Mouse (Mus musculus) right cerebral cortex, adult 18-20 months (tissue): Measurements from ENCODE around the gene Ogfod2.

Source experiments
- DNase-seq: peaks from one replicate; pipeline ENCODE4 v3.0.0; 2022; ENCODE audit warnings: mixed read lengths

Gene Ogfod2

DNA sequence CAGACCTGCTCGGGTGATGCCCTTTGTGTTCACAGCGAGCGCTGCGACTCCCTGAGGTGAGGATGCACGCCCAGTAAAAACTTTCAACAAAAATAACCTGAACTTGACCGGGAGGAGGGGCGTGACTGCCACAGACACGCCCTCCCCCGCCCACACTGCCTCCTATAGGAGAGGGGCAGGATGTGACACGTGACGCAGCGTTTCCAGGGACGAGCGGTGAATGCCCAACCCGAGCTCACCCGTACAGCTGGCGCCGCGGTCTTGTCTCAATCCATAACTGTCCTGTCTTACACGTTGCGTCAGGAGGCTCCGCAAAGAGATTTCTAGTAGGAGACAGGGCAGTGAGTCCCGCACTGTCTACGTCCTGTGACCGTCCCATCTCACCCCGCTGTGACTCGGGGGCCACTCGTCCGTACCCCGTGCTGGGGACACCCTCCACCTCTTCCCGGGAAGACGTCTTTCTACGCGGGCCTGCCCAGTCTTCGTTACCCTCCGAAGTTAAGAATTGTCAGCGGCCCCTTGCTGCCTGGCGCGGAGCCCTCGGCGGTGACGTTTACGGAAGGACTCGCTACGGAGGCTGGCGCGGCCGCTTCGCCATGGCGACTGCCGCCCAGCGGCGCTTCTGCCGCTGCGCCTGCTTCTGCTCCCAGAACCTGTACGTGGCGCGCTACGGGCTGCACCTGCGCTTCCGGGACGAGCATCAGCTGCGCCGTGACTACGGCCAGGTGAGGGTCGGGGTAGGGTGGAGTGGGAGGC is at the start of gene Ogfod2:
Ogfod2 (plus strand) TSS at position 556 of the 756 bp plus-strand sequence.
- peak; percentile 94 for DNase-seq

DNA sequence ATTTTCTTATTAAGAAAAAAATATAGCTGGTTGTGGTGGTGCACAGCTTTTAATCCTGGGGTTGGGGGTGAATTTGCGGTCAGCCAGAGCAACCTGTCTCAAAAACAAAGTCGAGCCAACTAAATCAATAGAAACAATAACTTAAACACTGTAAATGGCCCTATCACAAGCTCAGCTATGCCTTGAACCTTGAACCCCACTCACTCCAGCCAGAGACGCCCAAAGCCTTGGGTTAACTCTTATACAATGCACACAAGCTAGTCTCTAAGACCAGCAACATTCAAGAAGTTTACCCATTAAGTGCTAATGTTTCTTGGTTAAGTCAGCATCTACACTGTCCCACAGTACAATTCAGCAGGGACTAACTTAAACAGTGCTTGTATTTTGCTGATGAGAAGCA is 42.4 kb upstream of the Ogfod2 start:
- DNase-seq, result no peak

DNA sequence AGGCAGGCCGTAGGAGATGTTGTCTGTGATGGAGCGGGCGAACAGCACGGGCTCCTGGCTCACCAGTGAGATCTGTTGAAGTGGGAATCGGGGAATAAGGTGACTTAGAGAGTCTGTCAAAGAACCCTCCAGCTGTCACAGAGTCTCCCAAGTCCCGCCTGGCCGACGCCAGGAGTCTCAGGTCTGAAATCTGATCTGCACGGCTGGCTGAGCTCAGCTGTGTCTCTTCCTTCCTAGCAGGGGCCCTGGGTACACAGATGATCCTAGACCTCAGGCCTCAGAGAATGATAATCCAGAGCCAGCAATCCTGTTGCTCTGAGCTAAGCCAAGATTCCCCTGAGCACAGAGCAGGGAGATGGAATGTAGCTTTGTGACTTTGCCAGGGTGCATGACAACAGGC is 38.4 kb upstream of the Ogfod2 start:
- no peak for DNase-seq

DNA sequence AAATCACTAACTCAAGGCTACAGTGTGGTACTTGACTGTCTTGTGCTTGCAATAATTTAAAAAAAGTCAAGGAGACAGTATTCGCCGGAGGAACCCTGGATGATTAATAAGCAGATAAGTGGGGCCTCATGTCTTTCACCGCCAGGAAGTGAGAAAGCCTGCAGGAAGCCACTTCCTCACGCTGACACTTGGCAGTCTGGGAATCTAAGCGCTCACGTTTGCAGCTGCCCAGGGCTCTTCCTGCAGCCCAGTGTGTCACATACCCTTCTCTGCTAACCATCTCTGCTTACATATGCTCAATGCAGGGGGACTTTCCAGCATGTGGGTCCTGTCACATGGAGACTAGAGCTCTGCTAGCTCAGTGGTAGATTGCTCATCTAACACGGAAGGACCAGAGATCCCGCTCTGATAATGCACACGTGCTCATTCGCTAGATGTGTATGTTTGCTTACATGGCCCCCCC is 37.2 kb upstream of the Ogfod2 start:
- no peak for DNase-seq

DNA sequence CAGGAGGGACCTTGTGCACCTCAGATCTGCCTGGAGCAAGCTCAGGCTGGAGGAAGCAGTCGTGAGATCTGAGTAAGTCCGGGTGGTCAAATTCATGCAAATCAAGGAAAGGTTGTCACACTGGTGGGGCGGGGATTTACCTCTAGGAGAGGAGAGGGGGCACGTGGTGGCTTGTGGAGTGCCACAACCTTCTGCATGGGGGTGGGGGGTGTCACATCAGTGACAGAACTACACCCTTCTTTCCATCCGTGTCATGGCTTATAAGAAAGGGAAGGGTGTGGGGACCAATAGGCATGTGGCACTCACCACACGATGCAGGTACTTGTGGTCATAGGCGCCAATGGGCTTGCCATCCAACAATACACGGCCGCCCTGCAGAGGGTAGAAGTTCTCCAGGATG is 36.4 kb upstream of the Ogfod2 start:
- no peak for DNase-seq

DNA sequence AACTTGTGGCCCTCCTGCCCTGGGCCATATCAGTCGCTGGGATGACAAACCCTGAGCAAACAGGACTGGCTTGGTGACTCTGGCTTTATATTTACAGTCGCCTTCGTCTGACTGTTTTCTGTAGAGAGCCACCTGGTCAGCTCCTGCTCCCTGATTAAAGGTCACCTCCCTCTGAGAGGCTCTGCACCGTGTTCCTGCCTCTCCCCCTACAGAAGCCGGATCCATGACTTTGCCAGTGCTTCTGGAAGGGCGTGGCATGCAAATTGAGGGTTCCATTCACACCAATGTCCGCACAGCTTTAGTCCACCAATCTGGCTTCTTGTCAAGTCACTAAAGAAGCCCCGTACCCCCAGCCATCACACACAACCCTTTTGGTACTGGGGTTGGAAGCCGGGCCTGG is 35.5 kb upstream of the Ogfod2 start:
- DNase-seq, result no peak

DNA sequence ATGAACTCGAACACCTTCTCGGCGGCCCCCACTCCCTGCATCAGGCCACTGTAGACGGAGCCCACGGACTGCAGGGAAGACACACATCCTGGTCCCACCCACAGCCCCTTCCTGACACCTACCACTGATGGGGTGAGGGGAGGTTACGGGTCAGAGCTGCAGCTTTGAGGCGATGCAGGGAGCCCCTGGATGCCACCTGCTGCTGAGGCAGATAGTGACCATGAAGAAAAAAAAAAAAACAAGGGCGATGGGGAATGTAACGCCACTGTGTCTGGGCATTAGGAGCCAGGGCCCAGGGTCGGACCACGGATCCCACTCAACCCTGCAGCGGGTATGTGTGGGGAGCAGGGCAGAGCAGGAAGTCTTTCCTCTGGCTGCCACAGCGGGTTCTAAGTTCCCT is 34.9 kb upstream of the Ogfod2 start:
- no peak for DNase-seq

DNA sequence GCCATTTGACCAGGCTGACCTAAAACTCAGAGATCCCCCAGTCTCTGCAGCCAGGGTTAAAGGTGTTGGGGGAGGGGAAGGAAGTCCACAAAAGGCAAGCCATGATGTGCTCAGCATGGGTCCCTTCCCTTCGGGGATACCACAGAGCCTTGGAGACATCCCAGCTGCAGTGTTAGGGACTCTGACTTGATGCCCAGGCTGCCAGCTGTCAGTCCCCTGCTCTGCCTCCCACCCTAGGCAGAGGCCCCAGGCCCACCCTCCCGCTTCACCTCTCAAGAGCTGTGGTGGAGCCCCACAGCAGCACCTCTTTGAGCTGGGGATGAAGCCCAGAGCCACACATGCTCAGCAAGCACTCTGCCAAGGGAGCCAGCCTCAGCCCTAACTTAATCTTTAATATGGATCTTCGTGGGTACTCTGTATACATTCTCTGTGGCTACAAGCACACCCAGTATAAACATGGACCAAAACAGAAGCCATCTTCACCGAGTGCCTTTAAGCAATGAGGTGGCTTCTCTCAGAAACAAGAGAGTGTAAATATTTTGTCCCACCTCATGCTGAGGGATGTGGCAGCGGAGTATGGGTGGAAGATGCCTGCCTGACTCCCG is 34.1 kb upstream of the Ogfod2 start:
- DNase-seq, result no peak

DNA sequence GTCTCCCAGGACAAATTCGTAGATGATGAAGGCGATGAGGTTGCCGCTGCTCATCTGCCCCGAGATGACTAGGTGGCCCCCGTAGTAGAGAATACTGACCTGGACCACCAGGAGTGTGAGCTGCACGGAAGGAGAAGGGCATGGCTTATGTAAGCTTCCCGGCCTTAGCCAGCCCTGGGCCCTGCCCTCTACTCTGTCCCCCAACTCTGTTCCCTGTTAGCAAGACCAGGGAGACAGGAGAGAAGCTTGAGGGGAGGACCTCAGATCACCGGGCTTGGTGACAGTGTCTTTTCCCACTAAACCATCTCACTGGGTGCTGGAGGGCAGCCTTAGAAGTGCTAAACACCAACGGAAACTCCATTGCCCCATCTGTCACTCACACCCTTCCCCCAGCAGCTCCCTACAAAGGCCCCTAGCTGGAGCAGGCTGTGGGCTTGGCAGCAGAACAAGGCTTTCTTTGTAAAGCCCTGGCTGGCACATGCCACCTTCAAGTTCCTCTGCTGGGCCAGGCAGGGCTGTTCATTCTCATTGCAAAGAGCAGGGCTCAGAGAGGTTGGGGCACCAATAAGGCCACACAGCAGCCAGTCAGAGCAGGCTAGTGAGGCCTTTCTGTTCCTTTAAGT is 33.2 kb upstream of the Ogfod2 start:
- peak; percentile 83 for DNase-seq

DNA sequence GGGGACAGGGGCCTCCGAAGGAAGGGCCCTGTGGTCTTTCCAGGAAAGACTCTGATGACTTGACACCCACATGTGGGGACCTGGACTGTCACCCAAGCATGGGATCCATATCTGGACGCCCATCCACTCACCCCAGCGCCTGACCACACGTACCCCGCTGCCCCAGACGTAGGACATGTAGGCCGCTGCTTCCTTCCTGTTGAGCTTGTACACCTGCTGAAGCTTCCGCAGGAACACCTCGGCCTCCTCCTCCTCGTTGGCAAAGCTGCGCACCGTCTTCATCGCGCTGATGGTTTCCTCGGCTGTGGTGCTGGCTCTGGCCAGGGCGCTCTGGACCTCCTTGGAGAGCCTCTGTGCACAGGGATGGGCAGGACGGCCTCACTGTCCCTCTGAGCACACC is 32.2 kb upstream of the Ogfod2 start:
- no peak for DNase-seq

DNA sequence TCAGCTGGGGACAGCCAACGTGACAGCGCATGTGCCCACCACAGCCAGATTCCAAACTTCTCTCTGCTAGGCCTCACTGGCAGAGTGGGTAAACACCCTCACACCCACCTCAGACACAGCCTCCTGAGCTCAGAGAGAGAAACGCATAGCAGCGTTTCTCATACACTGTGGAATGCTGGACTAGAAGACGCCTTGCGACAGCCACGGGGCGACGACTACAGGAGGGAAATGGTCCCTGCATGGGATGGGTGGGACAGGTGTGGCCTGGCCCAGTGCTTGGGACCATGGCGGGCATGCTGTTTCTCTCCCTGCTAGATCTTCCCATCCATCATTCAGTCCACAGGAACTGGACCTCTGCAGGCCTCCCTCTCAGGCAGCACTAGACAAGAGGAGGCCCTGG is 29.6 kb upstream of the Ogfod2 start:
- no peak for DNase-seq

DNA sequence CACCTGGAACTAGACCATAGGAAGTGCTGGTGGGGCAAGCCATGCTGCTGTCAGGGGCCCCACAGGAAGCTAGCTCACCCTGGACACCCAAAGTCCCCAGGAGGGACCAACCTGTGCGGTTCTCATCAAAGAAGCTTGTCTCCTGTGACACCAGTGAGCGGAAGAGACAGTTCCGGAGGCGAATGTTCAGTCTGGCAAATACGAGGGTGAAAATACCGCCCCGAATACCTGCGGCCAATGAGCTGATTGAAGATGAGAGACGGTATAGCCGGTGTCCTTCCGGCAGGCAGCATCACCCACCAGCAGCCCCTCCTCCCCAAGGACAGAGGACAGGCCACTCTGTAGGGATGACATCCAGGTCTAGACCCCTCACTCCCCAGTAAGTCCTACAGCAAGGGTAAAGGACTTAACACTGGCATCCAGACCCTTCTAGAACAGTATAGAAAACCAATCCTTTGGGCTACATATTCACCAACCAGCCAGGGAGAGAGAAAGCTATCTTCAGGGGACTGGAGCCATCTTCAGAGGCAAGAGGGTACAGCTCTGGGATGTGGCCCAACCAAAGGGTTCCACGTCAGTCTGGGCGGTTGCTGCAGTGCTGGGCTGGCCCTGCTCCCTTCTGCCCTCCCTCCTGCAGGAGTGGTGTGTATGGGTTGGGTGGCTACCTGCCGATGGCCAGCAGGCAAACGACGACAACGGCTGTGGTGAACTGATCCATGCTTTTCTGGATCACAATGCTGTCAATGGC is 29.0 kb upstream of the Ogfod2 start:
- DNase-seq, result no peak

DNA sequence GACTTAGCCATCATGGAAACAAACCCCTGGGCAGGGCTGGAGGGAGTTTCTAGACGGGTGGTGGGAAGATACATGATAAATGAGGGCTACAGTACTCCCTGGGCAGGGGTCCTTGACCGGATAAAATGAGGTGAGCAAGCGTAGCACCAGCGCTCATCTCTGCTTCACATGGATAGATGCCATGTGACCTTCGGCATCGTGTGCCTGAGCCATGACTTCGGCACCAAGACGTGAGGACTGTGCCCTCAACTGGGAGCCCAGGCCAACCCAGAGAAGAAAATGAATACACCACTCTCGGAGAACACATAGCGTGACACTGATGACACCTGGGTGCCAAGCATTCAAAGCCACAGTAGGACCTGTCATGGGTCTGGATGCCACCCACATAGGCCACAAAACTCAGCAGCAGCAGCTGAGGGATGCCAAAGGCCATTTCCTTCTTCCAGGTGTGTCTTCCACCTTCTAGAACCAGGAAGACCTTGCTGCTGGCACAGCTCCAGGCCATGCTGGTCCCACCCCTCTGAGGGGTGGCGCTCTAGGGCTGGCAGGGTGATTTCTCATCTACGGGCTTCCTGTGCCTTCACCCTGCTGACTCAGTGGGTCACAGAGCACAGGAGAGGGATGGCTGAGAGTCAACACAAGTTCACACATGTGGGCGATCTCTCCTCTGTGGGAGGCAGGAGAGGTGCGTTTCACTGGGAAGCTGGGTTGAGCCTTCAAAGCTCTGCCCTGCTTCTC is 28.1 kb upstream of the Ogfod2 start:
- no peak for DNase-seq

DNA sequence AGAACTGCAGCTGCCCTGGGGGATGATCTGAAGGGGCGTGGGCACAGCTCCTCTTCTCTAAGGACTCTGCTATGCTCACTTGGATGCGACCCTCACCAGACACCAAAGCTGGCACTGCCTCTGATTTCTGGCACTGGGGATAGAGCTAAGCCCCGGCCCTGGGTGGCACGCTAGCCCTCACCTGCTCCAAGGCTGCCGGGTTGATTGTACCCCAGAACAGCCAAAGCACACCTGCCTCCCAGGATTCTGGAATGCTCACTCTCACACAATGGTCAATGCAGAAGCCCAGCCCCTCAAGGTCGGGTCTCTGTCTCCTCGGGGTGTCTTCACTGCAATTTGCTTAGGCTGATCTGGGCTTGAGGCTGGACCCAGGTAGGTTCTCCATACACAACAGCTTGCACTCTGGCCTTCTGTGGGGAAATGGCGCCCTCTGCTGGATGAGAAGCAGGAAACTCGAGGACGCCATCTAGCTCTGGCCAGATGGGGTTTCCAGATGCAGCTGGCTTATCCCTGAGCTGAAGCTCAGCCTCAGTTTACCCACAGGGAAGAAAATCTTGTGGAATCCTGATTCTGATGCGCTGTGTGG is 27.4 kb upstream of the Ogfod2 start:
- peak; percentile 84 for DNase-seq

DNA sequence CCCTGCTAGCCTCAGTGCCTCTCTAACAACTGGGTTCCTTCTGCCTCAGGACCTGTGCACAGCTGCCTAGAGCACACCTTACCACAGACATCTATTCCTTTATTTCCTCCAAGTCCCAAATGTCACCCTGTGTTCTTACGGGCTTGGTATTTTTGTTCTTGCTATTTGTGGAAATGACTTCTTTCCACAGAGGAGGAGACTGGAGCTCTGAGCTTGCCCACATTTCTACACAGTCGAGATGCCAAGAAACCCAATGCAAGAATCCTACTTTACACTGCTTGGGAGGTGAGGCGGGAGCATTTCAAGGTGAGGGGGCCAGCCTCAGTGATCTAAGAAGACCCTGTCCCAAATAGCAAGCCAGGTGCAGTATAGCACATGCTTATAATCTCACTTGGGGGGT is 26.6 kb upstream of the Ogfod2 start:
- peak; percentile 60 for DNase-seq

DNA sequence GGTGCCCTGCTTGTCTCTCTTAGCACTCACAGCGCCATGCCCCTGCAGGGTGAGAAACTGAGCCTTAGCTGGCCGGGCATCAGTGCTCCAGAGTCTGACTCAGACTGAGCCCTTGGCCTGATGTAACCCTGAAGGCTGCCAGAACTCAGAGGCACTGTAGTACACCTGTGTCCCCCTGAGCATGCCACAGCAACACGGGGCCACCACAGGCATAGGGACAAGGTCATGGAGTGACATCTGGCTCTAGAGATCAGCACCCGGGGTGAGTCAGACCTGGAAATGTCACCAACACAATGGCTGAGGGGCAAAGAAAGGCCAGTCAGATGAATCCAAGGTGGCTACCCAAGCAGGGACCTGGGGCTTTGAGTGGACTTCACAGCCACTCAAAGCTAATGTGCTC is 25.2 kb upstream of the Ogfod2 start:
- no peak for DNase-seq

DNA sequence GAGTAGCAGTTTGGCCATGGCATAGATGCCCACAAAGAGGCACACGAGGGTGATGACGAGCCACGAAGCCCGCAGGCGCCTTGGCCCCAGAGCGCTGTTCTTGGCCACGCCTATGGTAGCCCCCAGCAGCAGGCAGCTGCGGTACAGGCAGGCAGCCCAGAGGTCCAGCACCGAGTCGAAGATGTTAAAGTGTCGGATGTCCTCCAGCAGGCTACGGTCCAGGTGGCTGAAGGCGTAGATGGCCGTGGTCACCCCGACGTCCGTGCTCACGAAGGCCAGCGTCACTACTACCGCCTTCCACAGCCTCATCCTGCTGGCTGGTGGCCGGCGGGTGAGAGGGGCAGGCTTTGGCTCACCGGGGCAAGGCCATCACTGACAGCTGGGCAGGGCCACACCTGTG is 22.2 kb upstream of the Ogfod2 start:
- DNase-seq, result no peak

DNA sequence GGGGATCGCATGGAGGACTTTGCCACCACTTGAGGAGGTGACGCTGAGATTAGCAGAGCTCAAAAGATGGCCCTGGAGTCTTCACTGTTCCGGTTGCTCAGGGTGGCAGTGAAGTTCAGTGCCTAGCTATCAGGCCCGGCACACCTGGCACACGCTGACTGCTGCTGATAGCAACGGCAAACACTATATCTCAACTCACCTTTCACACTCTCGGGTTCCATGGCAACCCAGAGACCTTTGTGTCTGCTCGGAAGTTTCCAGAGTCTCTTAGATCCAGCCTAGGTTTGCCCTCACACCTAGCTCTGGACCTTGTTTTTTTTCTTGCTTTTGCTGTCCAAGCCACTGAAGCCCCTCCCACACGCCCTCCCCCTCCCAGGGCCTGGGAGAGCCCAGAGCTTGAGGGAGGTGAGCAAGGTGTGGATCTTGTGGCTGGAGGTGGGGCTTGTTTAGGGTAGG is 20.1 kb upstream of the Ogfod2 start:
- no peak for DNase-seq

DNA sequence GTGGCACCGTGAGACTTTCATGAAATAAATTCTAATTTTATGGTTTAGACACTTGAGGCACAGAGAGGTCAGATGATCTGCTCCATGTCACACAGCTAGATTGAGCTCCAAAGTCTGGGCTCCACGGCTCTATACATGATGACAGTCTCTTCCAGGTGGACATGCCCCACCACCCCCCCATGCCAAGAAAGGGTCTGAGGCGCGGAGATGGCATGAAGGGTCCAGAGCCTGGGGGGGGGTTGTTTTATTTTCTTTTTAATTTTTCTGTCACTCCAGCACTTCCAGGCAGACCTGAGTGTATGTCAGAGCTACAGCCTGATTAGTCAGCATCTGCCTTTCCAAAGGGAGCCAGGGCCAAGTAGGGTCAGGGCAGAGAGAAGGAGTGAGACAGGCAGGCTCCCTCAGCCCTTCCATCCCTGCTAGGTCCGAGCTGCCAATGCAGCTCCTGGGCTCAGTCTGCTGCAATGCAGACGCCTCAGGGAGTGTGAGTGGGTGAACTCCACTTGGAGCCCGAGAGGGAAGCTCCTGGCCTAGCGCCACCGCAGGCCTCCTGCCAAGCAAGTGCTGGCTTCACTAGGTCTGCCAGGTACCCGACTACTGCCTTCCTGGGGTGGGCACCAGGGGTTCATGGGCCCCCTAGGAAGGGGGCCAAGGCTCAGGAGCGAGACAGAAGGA is 18.8 kb upstream of the Ogfod2 start:
- peak; percentile 88 for DNase-seq

DNA sequence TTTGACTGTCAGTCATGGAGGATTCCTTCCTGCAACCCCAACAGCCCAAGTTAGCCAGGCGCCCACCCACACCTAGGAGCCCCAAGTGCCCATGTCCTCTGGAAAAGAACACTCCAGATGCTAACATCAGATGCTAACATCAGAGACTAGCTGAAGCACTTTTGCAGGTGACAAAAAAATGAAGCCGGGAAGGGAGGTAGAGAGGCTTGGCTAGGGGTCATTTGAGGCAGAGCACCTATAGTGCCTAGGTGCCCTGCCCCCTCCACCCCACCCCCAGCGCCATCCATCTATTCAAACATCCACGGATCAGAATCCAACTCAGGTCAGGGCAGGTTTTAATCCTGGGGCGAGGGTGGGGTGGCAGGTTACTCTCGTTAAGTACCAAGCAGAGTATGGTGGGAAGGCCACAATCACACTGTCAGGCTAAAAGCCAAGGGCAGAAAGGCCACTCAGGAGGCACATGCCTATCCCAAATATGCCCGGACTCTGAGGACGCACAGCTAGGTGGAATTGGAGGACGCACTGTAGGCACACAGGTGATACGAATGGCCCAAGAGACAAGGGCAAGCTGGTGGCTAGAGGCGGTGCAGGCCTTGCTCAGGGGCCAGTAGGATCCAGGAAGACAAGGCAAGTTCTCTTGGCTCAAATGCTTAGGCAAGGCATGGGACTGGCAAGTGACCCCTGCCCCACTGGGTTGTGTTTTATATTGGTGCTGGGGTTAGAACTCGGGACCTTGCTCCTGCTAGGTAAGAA is 18.1 kb upstream of the Ogfod2 start:
- no peak for DNase-seq

DNA sequence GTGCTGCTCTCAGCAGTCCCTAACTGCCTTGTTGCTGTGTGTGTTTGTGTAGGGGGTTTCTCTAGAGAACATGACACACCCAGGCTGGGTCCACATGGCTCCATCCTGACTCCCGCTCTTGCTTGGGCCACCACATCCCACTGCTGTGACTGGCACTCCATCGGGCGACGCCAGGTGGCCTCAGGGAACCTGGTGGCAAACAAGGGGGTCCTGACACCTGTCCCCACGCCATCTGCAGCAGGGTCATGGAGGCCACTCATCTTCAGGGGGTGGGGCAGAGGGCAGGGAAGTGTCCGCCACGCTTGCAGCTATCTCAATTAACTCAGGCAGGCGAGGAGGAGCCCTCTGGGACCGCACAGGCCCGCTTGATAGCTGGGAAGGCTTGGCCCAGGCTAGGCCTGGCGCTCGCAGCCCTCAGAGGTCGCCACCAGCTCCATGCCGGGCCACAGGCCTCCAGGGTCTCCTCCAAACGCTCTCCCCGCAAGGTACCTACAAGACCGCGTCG is 17.0 kb upstream of the Ogfod2 start:
- no peak for DNase-seq
